Mouse (Mus musculus): Measurements from ENCODE around the gene Srebf2.

The Srebf2 gene

GRCm38 (mm10) chr15:82184183-82184582 is 37.2 kb downstream of the Srebf2 start:
- DNase-seq, result peak; percentile 72

- peak; percentile 86 for DNase-seq
Measured at GRCm38 (mm10) chr15:82184656-82185055, 37.7 kb downstream of the Srebf2 start.

DNA sequence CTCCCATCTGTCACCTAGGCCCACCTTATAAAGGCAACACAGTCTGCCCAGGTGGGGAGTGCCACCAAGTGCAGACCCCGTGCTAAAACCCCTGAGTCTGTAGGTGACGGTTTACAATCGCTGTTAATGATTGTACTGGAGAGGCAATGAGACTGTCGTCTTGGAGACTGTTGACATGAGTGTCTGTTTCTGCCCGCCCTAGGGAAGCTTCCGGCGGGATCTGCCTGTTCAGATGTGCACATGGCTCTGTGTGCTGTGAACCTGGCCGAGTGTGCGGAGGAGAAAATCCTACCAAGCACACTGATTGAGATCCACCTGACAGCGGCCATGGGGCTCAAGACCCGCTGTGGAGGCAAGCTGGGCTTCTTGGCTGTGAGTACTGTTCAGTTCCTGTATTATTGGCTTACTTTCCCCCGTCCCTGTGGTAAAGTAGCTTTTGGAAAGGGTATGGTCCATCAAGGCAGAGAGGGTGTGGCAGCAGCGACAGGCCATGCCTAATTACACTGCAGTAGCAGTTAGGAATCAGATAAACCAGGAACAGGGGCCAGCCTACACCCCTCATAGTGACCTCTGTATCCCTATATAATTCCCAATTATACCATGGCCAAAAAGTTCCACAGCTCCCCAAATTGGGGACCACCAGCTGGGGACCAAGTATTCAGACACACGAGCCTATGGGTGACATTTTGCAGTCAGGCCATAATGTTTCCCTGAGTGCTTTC is 38.2 kb downstream of the Srebf2 start:
- no peak for DNase-seq

DNA sequence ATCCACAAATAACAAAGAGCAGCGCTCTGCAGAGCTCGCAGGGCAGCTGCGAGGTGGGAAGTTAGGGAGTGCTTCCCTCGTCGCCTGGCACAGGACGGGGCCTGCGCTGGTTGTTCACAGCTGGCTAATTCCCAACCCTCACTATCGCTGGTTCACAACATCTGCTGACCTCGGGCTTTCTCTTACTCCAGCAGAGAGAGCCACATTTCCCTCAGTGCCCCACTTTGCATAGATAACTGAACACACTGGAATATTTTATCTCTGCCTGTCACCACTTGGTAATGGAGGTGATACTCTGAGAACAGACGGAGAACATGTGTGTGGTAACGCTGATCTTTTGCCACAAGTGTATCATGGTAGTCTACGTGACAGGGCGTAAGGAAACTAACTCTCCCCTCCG is 39.1 kb downstream of the Srebf2 start:
- no peak for DNase-seq

DNA sequence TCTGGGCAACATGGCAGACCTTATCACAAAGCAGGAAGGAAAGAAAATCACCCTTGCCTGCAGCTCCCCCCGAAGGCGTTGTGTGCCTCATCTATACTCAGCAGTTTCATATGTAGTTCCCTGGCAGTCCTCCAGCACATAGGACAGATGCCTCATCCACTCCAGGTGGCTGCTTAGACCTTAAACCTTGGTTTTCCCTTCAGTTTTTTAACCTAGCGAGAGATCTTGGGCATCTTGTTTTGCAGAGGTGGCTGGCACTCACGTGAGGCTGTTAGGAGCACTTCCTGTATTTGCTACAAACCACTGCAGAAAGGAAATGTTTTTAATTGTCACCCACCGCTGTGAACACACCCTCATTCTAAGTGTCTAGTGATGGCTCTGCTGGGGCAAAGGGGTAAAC is 40.0 kb downstream of the Srebf2 start:
- DNase-seq, result no peak

DNA sequence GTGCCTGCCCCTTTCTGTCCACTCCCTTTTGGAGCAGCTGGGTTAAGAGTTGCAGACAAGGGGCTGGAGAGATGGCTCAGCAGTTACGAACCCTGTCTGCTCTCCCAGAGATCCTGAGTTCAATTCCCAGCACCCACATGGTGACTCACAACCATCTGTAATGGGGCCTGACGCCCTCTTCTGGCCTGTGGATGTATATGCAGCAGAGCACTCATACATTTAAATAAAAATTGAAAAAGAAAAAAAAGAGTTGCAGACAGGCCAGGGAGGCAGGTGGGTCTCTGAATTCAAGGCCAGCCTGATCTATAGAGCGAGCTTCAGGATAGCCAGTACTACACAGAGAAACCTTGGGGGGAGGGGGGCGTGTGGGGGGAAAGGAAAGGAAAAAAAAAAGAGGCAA is 40.4 kb downstream of the Srebf2 start:
- DNase-seq, result no peak

DNA sequence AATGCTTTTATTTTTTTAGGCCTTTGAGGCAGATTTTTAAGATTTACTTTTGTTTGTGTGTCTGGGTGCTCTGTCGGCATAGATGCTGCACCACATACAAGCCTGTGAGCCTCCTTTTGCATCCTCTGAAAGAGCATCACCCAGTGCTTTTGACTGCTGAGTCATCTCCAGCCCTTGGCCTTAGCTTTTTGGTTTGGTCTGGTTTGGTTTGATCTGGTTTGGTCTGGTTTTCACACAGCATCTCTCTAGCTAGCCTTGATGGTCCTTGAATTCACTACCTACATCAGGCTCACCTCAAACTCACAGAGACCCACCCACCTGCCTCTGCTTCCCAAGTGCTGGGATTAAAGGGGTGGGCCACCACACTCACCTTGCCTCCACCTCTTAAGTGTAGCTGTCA is 40.9 kb downstream of the Srebf2 start:
- no peak for DNase-seq

- no peak for DNase-seq
Measured at GRCm38 (mm10) chr15:82188481-82189240, 41.7 kb downstream of the Srebf2 start.

DNA sequence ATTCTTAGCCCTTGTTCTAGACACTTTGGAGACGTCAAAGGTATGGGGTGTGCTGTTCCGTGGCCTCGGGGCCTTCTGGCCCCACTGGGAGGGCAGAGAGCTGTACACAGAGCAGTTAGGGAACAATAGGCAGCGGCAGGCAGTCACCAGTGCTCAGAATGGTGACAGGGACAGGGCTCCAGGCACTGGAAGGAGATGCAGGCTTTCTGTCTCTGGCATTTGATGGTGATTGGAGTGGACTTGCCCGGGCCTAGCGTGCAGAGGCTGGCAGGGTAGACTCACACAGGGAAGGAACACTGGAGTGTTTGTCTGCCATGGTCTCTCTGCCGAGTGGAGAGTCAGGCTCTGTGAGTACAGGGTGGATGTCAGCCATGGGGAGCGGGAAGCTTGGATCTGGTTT is 45.6 kb downstream of the Srebf2 start:
- DNase-seq, result no peak

- no peak for DNase-seq
Measured at GRCm38 (mm10) chr15:82196300-82196699, 49.3 kb downstream of the Srebf2 start.

DNA sequence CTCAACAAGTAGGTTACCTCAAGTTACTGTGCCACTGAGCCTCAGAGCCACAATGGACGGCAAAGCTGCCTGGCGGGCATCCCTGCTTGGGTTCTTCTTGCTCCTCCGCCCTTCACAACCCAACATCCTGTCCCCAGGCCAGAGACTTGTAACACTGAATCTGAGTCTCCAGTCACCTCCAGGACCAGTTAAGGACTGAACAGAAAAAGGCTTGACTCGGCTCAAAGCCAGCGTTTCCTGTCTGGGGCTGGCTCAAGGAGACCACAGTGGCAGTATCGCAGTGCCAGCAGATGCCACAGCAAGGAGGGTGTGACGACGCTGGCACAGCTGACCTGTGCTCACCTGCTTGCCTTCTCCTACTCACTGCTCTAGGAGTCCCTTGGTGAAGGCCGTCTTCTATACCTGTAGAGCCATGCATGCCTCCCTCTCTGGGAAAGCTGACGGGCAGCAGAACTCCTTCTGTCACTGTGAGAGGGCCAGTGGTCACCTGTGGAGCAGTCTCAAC is 50.3 kb downstream of the Srebf2 start:
- DNase-seq, result no peak

DNA sequence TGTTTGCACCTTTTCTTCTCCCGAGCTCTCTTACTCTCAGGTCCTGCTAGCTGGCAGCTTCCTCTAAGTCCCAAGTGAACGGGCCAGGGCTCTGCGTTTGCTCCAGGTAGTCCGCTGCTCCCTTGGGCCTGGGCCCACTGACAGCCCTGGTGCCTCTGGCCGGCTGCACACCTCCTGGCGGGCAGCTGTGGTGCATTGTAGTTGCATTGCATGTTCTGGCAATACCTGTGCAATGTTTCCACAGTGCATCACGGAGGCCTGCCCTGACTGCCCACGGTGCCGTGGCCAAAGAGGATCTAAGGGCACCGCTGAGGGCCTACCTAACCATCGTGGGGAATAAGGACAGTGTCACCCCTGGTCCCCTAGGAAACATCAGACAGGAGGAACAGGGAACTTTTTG is 51.0 kb downstream of the Srebf2 start:
- DNase-seq, result no peak

DNA sequence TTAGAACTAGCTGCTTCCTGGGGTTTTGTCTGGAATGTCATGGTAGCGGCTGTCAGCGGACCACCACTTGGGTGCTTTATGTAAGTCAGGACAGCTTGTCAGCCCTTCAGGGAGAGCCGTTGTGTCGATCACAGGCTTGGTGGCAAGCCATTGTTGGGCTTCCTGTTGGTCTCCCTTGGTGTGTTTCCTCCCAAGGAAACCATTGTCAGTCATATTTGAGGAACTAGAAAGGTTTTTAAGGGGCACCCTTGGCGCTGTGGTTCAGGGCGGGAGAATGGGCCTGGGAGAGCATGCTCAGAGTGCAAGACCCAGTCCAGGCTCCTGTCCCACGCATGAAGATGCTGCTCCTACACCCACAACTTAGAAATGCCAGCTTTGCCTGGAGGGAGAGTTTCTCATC is 51.4 kb downstream of the Srebf2 start:
- DNase-seq, result no peak

- DNase-seq, result no peak
Measured at GRCm38 (mm10) chr15:82199546-82199945, 52.6 kb downstream of the Srebf2 start.

DNA sequence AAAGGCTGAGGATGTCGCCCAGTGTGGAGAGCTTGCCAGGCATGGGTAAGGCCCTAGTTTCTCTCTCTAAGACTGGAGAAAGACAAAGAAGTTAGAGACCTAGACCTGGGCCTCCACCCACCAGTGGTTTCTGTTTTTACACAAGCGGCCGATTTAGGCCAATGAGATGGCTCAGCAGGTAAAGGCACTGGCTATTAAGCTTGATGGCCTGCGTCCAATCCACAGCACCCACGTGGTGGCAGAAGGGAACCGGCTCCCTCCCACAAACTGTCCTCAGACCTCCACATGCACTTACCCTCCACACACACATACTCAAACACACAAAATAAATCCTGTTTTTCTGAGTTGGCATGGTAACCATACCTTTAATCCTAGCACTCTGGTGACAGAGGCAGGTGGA is 55.1 kb downstream of the Srebf2 start:
- DNase-seq, result no peak

GRCm38 (mm10) chr15:82203090-82203489 is 56.1 kb downstream of the Srebf2 start:
- no peak for DNase-seq

DNA sequence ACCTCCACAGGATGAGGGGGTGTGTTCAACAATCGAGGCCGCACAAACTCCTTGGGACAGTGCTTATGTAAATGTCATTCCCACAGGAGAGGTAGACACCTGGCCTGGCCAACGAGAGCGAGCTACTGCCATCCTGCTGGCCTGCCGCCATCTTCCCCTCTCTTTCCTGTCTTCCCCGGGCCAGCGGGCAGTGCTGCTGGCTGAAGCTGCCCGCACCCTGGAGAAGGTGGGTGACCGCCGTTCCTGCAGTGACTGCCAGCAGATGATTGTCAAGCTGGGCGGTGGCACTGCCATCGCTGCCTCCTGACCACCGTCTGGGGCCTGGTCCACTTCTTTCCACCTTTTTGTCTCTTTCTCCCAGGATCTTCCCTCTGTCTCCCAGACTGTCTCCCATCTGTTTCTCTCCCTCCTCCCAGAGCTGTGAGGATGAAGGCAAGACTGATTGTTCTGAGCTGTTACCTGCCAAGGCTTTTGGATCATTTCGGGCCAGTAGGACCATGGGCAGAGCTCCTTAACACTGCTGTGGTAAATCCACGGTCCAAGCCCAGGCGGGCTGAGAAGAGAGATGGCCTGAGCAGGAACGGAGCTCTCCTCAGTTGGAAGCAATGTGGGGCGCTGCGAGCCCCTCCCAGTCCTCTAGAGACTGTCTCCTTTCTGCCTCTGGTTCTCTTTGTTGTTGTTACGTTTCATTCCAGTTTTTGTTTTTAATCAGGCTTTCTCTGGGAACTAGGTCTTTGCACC is 56.8 kb downstream of the Srebf2 start:
- no peak for DNase-seq

DNA sequence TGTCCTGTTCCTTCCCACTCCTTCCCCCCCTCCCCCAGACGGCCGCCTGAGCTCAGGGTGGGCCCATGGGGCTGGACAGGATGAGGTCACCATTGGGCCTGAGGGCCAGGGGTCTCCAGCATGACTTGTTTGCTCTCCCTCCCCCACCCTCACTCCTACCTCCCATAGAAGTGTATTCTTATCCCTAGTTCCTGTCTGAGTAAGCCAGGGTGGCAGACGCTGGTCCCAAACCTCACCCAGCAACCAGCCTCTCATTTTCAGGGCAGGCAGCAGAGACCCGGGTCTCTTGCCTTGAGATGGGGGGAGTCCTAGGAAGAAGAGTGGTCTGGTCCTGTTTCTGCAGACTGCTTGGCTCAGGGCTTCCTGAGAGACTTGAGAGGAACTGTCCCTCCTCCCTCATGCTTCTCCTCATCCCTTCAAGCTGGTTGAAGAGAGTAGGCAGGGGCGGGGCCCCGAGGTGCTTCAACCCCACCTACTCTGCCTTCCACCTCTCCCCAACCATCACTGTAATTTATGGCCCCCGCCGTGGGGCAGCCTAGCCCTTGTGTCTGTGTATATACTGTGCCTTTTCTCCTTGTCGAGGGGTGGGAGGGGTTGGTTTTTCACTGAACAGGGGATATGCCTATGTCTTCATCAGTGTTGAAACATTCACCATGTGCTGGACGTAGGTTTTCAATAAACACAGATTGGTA is 57.8 kb downstream of the Srebf2 start:
- DNase-seq, result no peak

GRCm38 (mm10) chr15:82206365-82207104 is 59.6 kb downstream of the Srebf2 start:
- no peak for DNase-seq

GRCm38 (mm10) chr15:82207105-82207459 is 60.1 kb downstream of the Srebf2 start:
- DNase-seq, result no peak

GRCm38 (mm10) chr15:82207504-82208219 is 60.7 kb downstream of the Srebf2 start:
- no peak for DNase-seq

DNA sequence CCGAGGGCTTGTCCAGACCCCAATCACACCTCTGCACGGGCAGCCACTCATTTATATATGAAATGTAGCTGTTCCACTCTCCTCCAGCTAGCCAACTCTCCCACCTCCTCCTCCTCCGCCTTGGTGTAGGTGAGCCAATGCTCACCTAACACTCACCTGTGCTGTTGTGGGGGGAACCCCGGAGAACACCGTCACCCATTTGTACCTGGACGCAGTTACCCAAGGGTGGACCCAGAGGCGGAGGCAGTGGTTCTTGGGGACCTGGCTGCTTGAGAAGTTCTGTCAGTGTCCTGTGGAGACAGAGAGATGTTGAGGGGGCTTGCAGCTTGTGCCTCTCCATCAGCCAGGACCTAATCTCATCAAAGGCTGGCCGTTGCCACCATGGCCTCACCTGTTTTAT is 61.3 kb downstream of the Srebf2 start:
- no peak for DNase-seq
